Mouse (Mus musculus) kidney, postnatal 4 days (tissue): ENCODE results near the gene Tas1r1.

Experiments
- DNase-seq, 2 experiments: peaks; one replicate each; pipeline ENCODE4 v3.0.0; 2021; ENCODE audit warnings: mixed read lengths in 2 of 2

The Tas1r1 gene

GRCm38 (mm10) chr4:151985886-151986285 is 52.5 kb downstream of the Tas1r1 start:
- peak in 1 of 2 experiments; percentile 55 for DNase-seq

- DNase-seq = peak; percentile 54 to 72
These were observed 54.8 kb downstream of the Tas1r1 start for GRCm38 (mm10) chr4:151983560-151983959.

GRCm38 (mm10) chr4:151983043-151983442 is 55.3 kb downstream of the Tas1r1 start:
- peak in 1 of 2 experiments; percentile 46 for DNase-seq

- DNase-seq = peak; percentile 86 to 89
These were observed 57.0 kb downstream of the Tas1r1 start for GRCm38 (mm10) chr4:151981363-151981762.

GRCm38 (mm10) chr4:151980699-151981098 is 57.7 kb downstream of the Tas1r1 start:
- DNase-seq = no peak
